Mouse (Mus musculus): ENCODE data around the gene Gatad2a. TPM values are rescaled to one million over a fixed set of nuclear protein-coding genes. Genes with fewer than 3 reads are reported as not detected.

Gatad2a gene
- total RNA-seq, 2 experiments from 2014 or later, result 68.7 to 75.4 TPM

Other genes with a start within 250 kb of the Gatad2a start
- 6.0 and 6.7 TPM in 2 replicates for gene Zfp963, start 246.4 kb downstream of the Gatad2a start, total RNA-seq (2014; fragmentation: Nextera tagmentation)
- gene Zfp963, start 246.4 kb downstream of the Gatad2a start, total RNA-seq (2017), result 5.0 and 7.4 TPM in 2 replicates
- 1.3 TPM in 1 of 2 replicates, not detected in the other for gene Gm20422, start 221.5 kb downstream of the Gatad2a start, total RNA-seq (2014; fragmentation: Nextera tagmentation)
- gene Gm20422, start 221.5 kb downstream of the Gatad2a start, total RNA-seq (2017), result not detected in 2 replicates
- gene Atp13a1, start 205.2 kb downstream of the Gatad2a start, total RNA-seq (2014; fragmentation: Nextera tagmentation), result 48.8 and 58.1 TPM in 2 replicates
- gene Atp13a1, start 205.2 kb downstream of the Gatad2a start, total RNA-seq (2017), result 13.7 and 23.2 TPM in 2 replicates
- gene Zfp866, start 205.2 kb downstream of the Gatad2a start, total RNA-seq (2014; fragmentation: Nextera tagmentation), result 26.3 and 29.8 TPM in 2 replicates
- 23.4 and 25.7 TPM in 2 replicates for gene Zfp866, start 205.2 kb downstream of the Gatad2a start, total RNA-seq (2017)
- gene Gmip, start 187.7 kb downstream of the Gatad2a start, total RNA-seq (2014; fragmentation: Nextera tagmentation), result 15.1 and 65.6 TPM in 2 replicates
- 7.6 and 28.5 TPM in 2 replicates for gene Gmip, start 187.7 kb downstream of the Gatad2a start, total RNA-seq (2017)
- 2.1 and 2.4 TPM in 2 replicates for gene Lpar2, start 174.0 kb downstream of the Gatad2a start, total RNA-seq (2014; fragmentation: Nextera tagmentation)
- gene Lpar2, start 174.0 kb downstream of the Gatad2a start, total RNA-seq (2017), result 0.28 and 0.38 TPM in 2 replicates
- 65.9 and 72.8 TPM in 2 replicates for gene Pbx4, start 163.9 kb downstream of the Gatad2a start, total RNA-seq (2014; fragmentation: Nextera tagmentation)
- gene Pbx4, start 163.9 kb downstream of the Gatad2a start, total RNA-seq (2017), result 20.7 and 33.7 TPM in 2 replicates
- not detected in 2 replicates for gene Cilp2, start 108.7 kb downstream of the Gatad2a start, total RNA-seq (2014; fragmentation: Nextera tagmentation)
- gene Cilp2, start 108.7 kb downstream of the Gatad2a start, total RNA-seq (2017), result not detected in 2 replicates
- gene Tssk6, start 94.2 kb downstream of the Gatad2a start, total RNA-seq (2014; fragmentation: Nextera tagmentation), result 1.4 TPM in 1 of 2 replicates, not detected in the other
- 0.15 TPM in 1 of 2 replicates, not detected in the other for gene Tssk6, start 94.2 kb downstream of the Gatad2a start, total RNA-seq (2017)
- 110 and 122 TPM in 2 replicates for gene Ndufa13, start 93.8 kb downstream of the Gatad2a start, total RNA-seq (2014; fragmentation: Nextera tagmentation)
- gene Ndufa13, start 93.8 kb downstream of the Gatad2a start, total RNA-seq (2017), result 91.6 and 99.6 TPM in 2 replicates
- not detected in 2 replicates for gene Yjefn3, start 93.7 kb downstream of the Gatad2a start, total RNA-seq (2014; fragmentation: Nextera tagmentation)
- gene Yjefn3, start 93.7 kb downstream of the Gatad2a start, total RNA-seq (2017), result not detected in 2 replicates
- 45.9 and 62.1 TPM in 2 replicates for gene Mau2, start 46.4 kb upstream of the Gatad2a start, total RNA-seq (2014; fragmentation: Nextera tagmentation)
- gene Mau2, start 46.4 kb upstream of the Gatad2a start, total RNA-seq (2017), result 33.4 TPM in 2 replicates
- 24.6 and 26.9 TPM in 2 replicates for gene Sugp1, start 46.4 kb upstream of the Gatad2a start, total RNA-seq (2014; fragmentation: Nextera tagmentation)
- 31.1 and 33.0 TPM in 2 replicates for gene Sugp1, start 46.4 kb upstream of the Gatad2a start, total RNA-seq (2017)
- gene Tm6sf2, start 76.5 kb upstream of the Gatad2a start, total RNA-seq (2014; fragmentation: Nextera tagmentation), result 0.77 TPM in 1 of 2 replicates, not detected in the other
- gene Tm6sf2, start 76.5 kb upstream of the Gatad2a start, total RNA-seq (2017), result not detected in 2 replicates
- not detected in 2 replicates for gene Hapln4, start 87.1 kb upstream of the Gatad2a start, total RNA-seq (2014; fragmentation: Nextera tagmentation)
- gene Hapln4, start 87.1 kb upstream of the Gatad2a start, total RNA-seq (2017), result not detected in 2 replicates
- gene Ncan, start 124.5 kb upstream of the Gatad2a start, total RNA-seq (2014; fragmentation: Nextera tagmentation), result not detected in 2 replicates
- gene Ncan, start 124.5 kb upstream of the Gatad2a start, total RNA-seq (2017), result not detected in 2 replicates
- gene Nr2c2ap, start 134.9 kb upstream of the Gatad2a start, total RNA-seq (2014; fragmentation: Nextera tagmentation), result 41.3 and 47.8 TPM in 2 replicates
- 6.7 and 16.3 TPM in 2 replicates for gene Nr2c2ap, start 134.9 kb upstream of the Gatad2a start, total RNA-seq (2017)
- 5.6 and 10.7 TPM in 2 replicates for gene Rfxank, start 142.8 kb upstream of the Gatad2a start, total RNA-seq (2014; fragmentation: Nextera tagmentation)
- gene Rfxank, start 142.8 kb upstream of the Gatad2a start, total RNA-seq (2017), result 9.1 and 18.3 TPM in 2 replicates
- gene Borcs8, start 143.1 kb upstream of the Gatad2a start, total RNA-seq (2014; fragmentation: Nextera tagmentation), result 50.6 and 63.7 TPM in 2 replicates
- gene Borcs8, start 143.1 kb upstream of the Gatad2a start, total RNA-seq (2017), result 28.6 and 44.9 TPM in 2 replicates
- gene Mef2b, start 143.3 kb upstream of the Gatad2a start, total RNA-seq (2014; fragmentation: Nextera tagmentation), result 0.46 and 0.92 TPM in 2 replicates
- gene Mef2b, start 143.3 kb upstream of the Gatad2a start, total RNA-seq (2017), result not detected in 2 replicates
- 40.0 and 40.9 TPM in 2 replicates for gene Tmem161a, start 176.0 kb upstream of the Gatad2a start, total RNA-seq (2014; fragmentation: Nextera tagmentation)
- 12.2 and 18.0 TPM in 2 replicates for gene Tmem161a, start 176.0 kb upstream of the Gatad2a start, total RNA-seq (2017)
- gene Slc25a42, start 215.9 kb upstream of the Gatad2a start, total RNA-seq (2014; fragmentation: Nextera tagmentation), result 31.8 and 36.6 TPM in 2 replicates
- 3.2 and 5.5 TPM in 2 replicates for gene Slc25a42, start 215.9 kb upstream of the Gatad2a start, total RNA-seq (2017)
- gene Sugp2, start 237.8 kb upstream of the Gatad2a start, total RNA-seq (2014; fragmentation: Nextera tagmentation), result 95.2 and 99.2 TPM in 2 replicates
- 32.2 and 67.3 TPM in 2 replicates for gene Sugp2, start 237.8 kb upstream of the Gatad2a start, total RNA-seq (2017)
- 20.1 and 29.8 TPM in 2 replicates for gene Armc6, start 238.1 kb upstream of the Gatad2a start, total RNA-seq (2014; fragmentation: Nextera tagmentation)
- gene Armc6, start 238.1 kb upstream of the Gatad2a start, total RNA-seq (2017), result 4.4 and 8.7 TPM in 2 replicates

Data from megakaryocyte-erythroid progenitor cell, adult 5-6 weeks (primary cell).